Mouse (Mus musculus) thymus, postnatal 25 days (tissue): ENCODE results near the gene Fbxl21.

Experiments used
- DNase-seq: peaks from one replicate; pipeline ENCODE4 v3.0.0; 2022

Fbxl21 gene

GRCm38 (mm10) chr13:56537026-56537425 is 14.8 kb downstream of the Fbxl21 start:
- no peak for DNase-seq

- peak; percentile 35 for DNase-seq
These were observed 17.6 kb downstream of the Fbxl21 start for GRCm38 (mm10) chr13:56539846-56540245.

GRCm38 (mm10) chr13:56543805-56544204 is 21.5 kb downstream of the Fbxl21 start:
- no peak for DNase-seq

GRCm38 (mm10) chr13:56544956-56545355 is 22.7 kb downstream of the Fbxl21 start:
- no peak for DNase-seq

- no peak for DNase-seq
These were observed 26.1 kb downstream of the Fbxl21 start, which contains the start of gene Lect2 for GRCm38 (mm10) chr13:56548401-56548800. Gene Lect2, minus strand, starts transcription at chr13:56548502.

GRCm38 (mm10) chr13:56549364-56549763 is 27.1 kb downstream of the Fbxl21 start:
- DNase-seq: no peak

GRCm38 (mm10) chr13:56550574-56550973 is 28.3 kb downstream of the Fbxl21 start:
- no peak for DNase-seq

- DNase-seq: no peak
These were observed 29.4 kb downstream of the Fbxl21 start for GRCm38 (mm10) chr13:56551661-56552060.

- no peak for DNase-seq
These were observed 31.7 kb downstream of the Fbxl21 start for GRCm38 (mm10) chr13:56553923-56554322.

- peak; percentile 53 for DNase-seq
These were observed 32.1 kb downstream of the Fbxl21 start for GRCm38 (mm10) chr13:56554409-56554808.

GRCm38 (mm10) chr13:56555957-56556356 is 33.7 kb downstream of the Fbxl21 start:
- DNase-seq: no peak

- no peak for DNase-seq
These were observed 34.4 kb downstream of the Fbxl21 start for GRCm38 (mm10) chr13:56556701-56557100.

- no peak for DNase-seq
These were observed 36.5 kb downstream of the Fbxl21 start for GRCm38 (mm10) chr13:56558811-56559210.

GRCm38 (mm10) chr13:56559841-56560370 is 37.6 kb downstream of the Fbxl21 start:
- DNase-seq: no peak

- no peak for DNase-seq
These were observed 38.9 kb downstream of the Fbxl21 start for GRCm38 (mm10) chr13:56561129-56561528.

GRCm38 (mm10) chr13:56563075-56563474 is 40.8 kb downstream of the Fbxl21 start:
- DNase-seq: peak; percentile 30

GRCm38 (mm10) chr13:56566336-56566735 is 44.1 kb downstream of the Fbxl21 start:
- no peak for DNase-seq

- no peak for DNase-seq
These were observed 49.4 kb downstream of the Fbxl21 start for GRCm38 (mm10) chr13:56571645-56572044.

- DNase-seq: no peak
These were observed 52.8 kb downstream of the Fbxl21 start for GRCm38 (mm10) chr13:56575074-56575473.

GRCm38 (mm10) chr13:56575701-56576321 is 53.5 kb downstream of the Fbxl21 start:
- DNase-seq: peak; percentile 73

GRCm38 (mm10) chr13:56578097-56578496 is 55.8 kb downstream of the Fbxl21 start:
- DNase-seq: no peak

- DNase-seq: no peak
These were observed 58.2 kb downstream of the Fbxl21 start for GRCm38 (mm10) chr13:56580450-56580849.

- no peak for DNase-seq
These were observed 59.2 kb downstream of the Fbxl21 start for GRCm38 (mm10) chr13:56581512-56581911.

GRCm38 (mm10) chr13:56581961-56582434 is 59.7 kb downstream of the Fbxl21 start:
- no peak for DNase-seq

GRCm38 (mm10) chr13:56582720-56583119 is 60.4 kb downstream of the Fbxl21 start:
- DNase-seq: no peak
